Mouse (Mus musculus) cerebellum, adult 2 months (tissue): Measurements from ENCODE around the gene Hist2h2ac. TPM values are rescaled to one million over a fixed set of nuclear protein-coding genes. Genes with fewer than 3 reads are reported as not detected.
A peak's percentile ranks its signal among the peaks of the same experiment; 100 is the strongest.
"Not testable (repeated sequence)": the region's sequence is repeated elsewhere in the genome, so short reads cannot be mapped to it uniquely, and the experiment has no call there.

Experiments
- DNase-seq, 2 experiments: peaks; one replicate each; pipeline ENCODE4 v3.0.0; 2021
- H3K27ac ChIP-seq: fragments of 200-500 bp; 2 replicates; pipeline ENCODE4 v1.5.1; 2012; ENCODE audit warnings: low read length, control low read depth, inconsistent platforms; ENCODE audit not compliant: insufficient read depth
- H3K27me3 ChIP-seq: fragments of 200-500 bp; 2 replicates; pipeline ENCODE4 v1.6.1; 2012; ENCODE audit warnings: inconsistent platforms, mild to moderate bottlenecking, low read length, moderate library complexity; ENCODE audit not compliant: control insufficient read depth, insufficient read depth
- H3K4me1 ChIP-seq: fragments of 200-500 bp; 2 replicates; pipeline ENCODE4 v1.6.1; 2011; ENCODE audit warnings: low read length; ENCODE audit not compliant: control insufficient read depth, insufficient read depth
- H3K4me3 ChIP-seq: fragments of 200-500 bp; replicated peaks from 2 replicates; pipeline ENCODE3; 2011; ENCODE audit warnings: mild to moderate bottlenecking, low read depth, low read length, control low read depth; ENCODE audit not compliant: insufficient read depth
- CTCF ChIP-seq: fragments of 200-500 bp; IDR thresholded peaks from 2 replicates; pipeline ENCODE4 v1.5.1; 2011; ENCODE audit warnings: low read depth, mild to moderate bottlenecking, control low read depth, low read length, moderate library complexity, borderline replicate concordance; ENCODE audit not compliant: insufficient read depth
- POLR2A ChIP-seq: fragments of 200-500 bp; IDR thresholded peaks from 2 replicates; pipeline ENCODE4 v1.6.1; 2011; ENCODE audit warnings: low read length, control low read depth, borderline replicate concordance; ENCODE audit not compliant: insufficient read depth
- WGBS: fragments of 180-500 bp; shearing (Covaris S2); methylation state at CpG from one replicate; pipeline ENCODE4 v1.1.7; 2018; 5-methylcytosine and 5-hydroxymethylcytosine counted together
- polyA plus RNA-seq: library from polyadenylated mRNA; depleted of rRNA; stranded (reverse); fragments of >200 nt; gene quantifications from 2 replicates; pipeline ENCODE4 v1.2.3, GENCODE M21; 2012

Gene Hist2h2ac
- polyA plus RNA-seq, 1 experiment = 2.2 TPM

DNA sequence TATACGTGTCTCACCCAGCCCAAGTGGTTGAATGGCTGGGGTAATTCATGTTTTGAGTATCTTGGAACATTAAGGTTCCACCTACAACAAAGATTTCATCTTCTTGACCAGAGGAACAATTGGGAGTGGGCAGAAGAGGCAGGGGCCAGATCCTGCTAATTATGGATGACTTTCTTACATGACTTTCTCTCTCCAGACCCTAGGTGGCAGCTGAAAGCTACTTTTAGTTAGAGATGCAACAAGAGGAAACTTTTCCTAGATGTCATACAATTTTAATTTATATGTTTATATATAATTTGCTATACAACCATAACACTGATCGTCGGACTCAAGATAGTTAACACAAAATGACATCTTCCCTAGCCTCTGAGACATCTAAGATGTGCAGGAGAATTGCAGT, 12.9 kb downstream of the Hist2h2ac start:
- no peaks in the 10 kb centered on the region for H3K27me3 ChIP-seq
- H3K27ac ChIP-seq = no peak overlapping the region
- WGBS = 80% methylated on average over 3 of the region's 3 CpGs
- no peak overlapping the region for H3K4me3 ChIP-seq
- DNase-seq = no peak
- no peaks in the 10 kb centered on the region for H3K4me1 ChIP-seq
- TF ChIP-seq POLR2A (no peak), CTCF (no peak)

DNA sequence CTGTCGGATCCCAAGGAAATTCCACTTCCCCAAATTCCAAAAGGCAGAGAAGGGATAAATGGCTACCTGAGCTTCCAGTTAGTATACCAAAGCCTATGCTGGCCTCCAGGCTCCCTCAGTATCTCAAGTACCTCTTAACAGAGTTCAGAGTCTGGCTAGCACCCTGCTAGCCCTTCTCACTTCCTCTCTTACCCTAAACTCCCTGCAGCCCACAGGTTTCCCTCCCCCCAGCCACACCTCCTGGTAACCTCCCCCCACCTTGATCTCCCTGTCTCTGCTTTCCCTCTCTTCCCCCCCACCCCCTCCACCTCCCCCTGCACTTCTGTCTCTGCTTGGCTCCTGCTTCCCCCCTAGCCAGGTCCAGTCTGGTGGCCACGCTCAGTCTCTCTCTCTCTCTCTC, 20.9 kb downstream of the Hist2h2ac start:
- H3K4me1 ChIP-seq = no peaks in the 10 kb centered on the region; the same call in 1 of the 2 replicates
- no peak for TF ChIP-seq CTCF
- TF ChIP-seq POLR2A = no peak
- H3K27me3 ChIP-seq = no peaks in the 10 kb centered on the region
- 48% methylated on average over 2 of the region's 2 CpGs for WGBS
- no peak for DNase-seq
- H3K27ac ChIP-seq = no peak overlapping the region
- H3K4me3 ChIP-seq = no peak overlapping the region

DNA sequence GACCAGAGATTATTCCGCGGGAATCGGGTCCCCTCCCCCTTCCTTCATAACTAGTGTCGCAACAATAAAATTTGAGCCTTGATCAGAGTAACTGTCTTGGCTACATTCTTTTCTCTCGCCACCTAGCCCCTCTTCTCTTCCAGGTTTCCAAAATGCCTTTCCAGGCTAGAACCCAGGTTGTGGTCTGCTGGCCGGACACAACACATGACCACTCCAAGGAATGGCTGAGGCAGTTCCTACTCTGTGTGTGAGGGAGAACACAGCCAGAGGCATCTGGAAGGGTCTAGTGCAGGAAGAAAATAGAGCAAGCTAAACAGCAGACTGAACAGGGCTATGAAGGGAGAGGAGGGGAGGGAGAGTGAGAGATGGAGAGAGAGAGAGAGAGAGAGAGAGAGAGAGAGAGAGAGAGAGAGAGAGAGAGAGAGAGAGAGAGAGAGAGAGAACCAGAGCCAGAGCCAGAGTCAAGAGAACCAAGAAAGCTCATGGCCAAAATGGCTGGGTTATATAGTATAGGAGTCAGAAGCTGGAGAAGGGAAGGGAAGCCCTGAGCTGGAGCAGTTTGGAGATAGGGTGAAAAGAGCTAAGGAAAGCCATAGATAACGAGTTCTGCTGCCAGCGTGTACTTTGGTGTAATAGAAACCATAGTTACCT, 22.0 kb downstream of the Hist2h2ac start:
- not testable (repeated sequence) for DNase-seq, H3K27me3 ChIP-seq, H3K4me3 ChIP-seq, H3K4me1 ChIP-seq, H3K27ac ChIP-seq
- 34% methylated on average over 8 of the region's 8 CpGs for WGBS

DNA sequence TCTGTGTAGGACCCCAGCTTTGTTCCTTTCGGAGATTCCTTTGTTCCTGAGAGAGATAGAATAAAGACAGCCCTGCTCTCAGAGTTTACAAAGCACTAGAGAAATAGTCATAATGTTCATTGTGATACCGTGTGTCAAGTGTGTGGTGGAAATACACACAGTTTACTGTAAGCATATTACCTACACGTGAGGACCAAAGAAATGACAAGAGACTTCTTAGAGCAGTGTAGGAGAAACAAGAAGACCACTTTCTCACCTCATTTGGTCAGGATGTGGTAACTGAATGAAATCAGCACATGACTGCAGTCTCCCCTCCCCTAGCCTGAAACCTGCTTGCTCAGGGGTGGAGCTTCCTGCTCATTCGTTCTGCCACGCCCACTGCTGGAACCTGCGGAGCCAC, 22.5 kb downstream of the Hist2h2ac start:
- TF ChIP-seq POLR2A (no peak), CTCF (no peak)
- no peaks in the 10 kb centered on the region; the same call in 1 of the 2 replicates for H3K4me1 ChIP-seq
- H3K4me3 ChIP-seq = no peak overlapping the region
- H3K27ac ChIP-seq = no peak overlapping the region
- no peak for DNase-seq
- no peaks in the 10 kb centered on the region for H3K27me3 ChIP-seq
- WGBS = 9% methylated on average over 6 of the region's 6 CpGs

DNA sequence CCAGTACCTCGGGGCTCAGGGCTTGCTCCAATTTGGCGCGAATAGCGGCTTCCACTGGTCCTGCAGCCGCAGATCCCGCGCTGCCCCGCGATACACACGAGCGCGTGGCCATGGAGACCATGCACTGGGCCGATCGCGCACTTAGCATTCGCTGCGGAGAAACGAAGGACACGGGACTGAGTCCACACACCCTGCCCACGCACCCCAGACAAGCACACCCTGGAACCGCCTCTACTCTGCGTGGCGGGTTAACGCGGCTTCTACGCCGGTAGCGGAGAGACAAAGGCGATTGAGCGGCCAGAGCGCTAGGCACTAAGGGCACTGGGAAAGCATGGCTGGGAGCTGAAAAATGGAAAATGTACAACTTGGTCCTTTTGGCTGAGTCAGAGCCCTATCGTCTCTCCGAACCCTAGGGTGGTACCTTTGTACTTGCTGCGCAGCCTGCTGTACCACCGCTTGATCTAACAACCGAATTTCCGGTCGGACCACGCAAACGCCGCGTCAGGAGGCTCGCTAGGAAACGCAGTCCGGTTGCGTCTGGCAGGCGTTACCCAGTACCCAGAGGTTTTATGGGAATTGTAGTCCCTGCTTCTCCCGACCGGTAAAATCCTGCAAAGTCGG, 23.4 kb downstream of the Hist2h2ac start:
- TF ChIP-seq POLR2A (peak; percentile 98), CTCF (no peak)
- peak overlapping the region; percentile 56 for H3K27ac ChIP-seq
- H3K4me3 ChIP-seq = peak overlapping the region; percentile 65
- no peaks in the 10 kb centered on the region; the same call in 1 of the 2 replicates for H3K4me1 ChIP-seq
- H3K27me3 ChIP-seq = no peaks in the 10 kb centered on the region
- DNase-seq = peak; percentile 93 to 95
- WGBS = under 1% methylated on average over 50 of the region's 50 CpGs

DNA sequence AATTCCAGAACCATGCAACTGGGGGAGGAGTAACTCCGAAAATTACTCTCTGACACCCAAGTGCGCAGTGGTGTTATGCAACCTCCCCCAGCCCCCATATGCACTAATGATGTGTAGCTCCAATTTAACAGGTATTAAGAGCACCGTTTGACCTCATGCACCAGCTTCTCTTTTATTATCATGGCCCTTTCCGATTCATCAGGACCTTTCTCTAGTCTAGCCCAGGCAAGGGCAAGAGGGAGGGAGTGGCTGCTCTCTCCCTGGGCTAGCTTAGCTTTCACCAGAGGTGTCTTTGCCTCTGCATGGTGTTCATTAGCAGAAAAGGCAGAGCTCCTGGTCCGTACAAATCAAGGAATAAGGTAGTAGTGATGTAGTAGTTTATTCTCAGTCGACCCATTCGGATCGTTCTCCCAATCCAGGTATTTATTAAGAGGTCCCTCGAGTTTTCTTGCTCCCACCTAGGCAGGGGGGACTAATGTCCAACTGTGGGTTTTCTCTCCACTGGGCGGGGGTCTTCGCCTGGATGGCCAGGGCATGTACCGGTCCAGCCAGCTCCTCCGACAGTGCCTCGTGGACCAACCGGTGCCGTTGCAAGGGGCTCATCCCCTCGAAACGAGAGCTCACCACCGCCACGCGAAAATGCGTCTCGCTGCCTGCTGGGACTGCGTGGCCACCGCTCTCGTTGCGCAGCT, 24.1 kb downstream of the Hist2h2ac start:
- H3K4me1 ChIP-seq = no peaks in the 10 kb centered on the region; the same call in 1 of the 2 replicates
- peak overlapping the region; percentile 65 for H3K4me3 ChIP-seq
- H3K27ac ChIP-seq = peak overlapping the region; percentile 56
- H3K27me3 ChIP-seq = no peaks in the 10 kb centered on the region
- WGBS = 15% methylated on average over 27 of the region's 27 CpGs
- TF ChIP-seq CTCF (no peak), POLR2A (no peak)
- DNase-seq = no peak

DNA sequence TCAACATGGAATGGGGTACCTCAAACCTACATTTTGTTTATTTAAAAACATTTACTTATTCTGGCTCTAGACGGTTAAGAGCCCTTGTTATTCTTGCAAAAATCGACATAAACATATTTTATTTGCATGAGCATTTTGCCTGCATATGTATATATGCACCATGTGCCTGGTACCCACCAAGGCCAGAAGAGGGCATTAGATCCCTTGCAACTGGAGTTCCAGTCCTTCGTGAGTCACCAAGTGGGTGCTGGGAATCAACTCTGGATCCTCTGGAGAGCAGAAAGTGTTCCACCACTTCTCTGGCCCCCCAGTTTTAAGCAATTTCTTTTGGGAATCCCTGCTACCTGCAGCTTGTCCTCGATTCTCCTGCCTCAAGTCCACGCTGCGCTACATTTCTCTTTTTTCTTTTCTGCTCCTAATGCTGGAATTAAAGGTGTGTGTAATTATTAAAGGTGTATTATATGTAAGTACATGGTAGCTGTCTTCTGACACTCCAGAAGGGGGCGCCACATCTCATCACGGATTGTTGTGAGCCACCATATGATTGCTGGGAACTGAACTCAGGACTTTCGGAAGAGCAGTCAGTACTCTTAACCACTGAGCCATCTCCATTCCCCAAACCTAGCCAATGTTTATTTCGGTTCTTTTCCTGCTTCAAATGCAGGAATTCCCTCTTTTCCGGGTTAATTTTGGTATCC, 24.9 kb downstream of the Hist2h2ac start:
- H3K27me3 ChIP-seq = no peaks in the 10 kb centered on the region

DNA sequence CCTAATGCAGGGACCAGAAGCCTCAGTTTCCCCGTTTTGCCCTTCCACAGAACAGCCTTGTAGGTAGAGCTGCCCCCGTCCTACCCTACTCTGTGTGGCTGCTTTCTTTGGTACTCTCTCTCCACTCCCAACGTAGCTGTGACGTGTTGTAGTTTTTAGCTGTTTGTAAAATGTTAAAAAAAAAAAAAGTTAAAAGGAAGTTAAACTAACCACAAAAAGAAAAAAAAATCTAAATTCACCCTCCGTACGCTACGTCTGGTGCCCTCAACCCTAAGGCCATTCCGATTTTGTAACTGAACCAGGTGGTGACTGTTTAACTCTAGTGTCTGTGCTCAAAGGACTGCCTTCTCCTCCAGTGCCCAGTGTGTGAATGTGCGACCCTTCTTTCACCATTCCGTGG, 25.7 kb downstream of the Hist2h2ac start:
- no peak overlapping the region for H3K4me3 ChIP-seq
- no peak overlapping the region for H3K27ac ChIP-seq
- H3K4me1 ChIP-seq = no peaks in the 10 kb centered on the region; the same call in 1 of the 2 replicates
- H3K27me3 ChIP-seq = no peaks in the 10 kb centered on the region
- DNase-seq = no peak
- WGBS = 86% methylated on average over 10 of the region's 10 CpGs
- TF ChIP-seq POLR2A (no peak), CTCF (no peak)

More for the DNA sequence above, 24.9 kb downstream of the Hist2h2ac start:
- Histone ChIP-seq H3K4me3 (no peak overlapping the region), H3K4me1 (no peaks in the 10 kb centered on the region; the same call in 1 of the 2 replicates), H3K27ac (no peak overlapping the region)
- no peak for DNase-seq
- 91% methylated on average over 11 of the region's 11 CpGs for WGBS
- TF ChIP-seq POLR2A (peak; percentile 18; the same call in 1 of the 2 replicates), CTCF (peak; percentile 26; the same call in 1 of the 2 replicates)
